ENCODE assay signal across 21 mouse cellular contexts in genomic region chr1:72730126-72730525, GRCm38 (mm10). TPM values are rescaled to one million over a fixed set of nuclear protein-coding genes. Genes with fewer than 3 reads are reported as not detected.
"Had no signal": no experiment of that assay in that cellular context is flagged by ENCODE, and none has a peak within 500 bp of the region (broad histone marks: within the 10 kb centered on the region; RNA-seq: fewer than 3 reads in every experiment).

No protein-coding gene starts in this region.

- H3K4me2 ChIP-seq: midbrain, embryonic 12.5 days had no signal

- DNase-seq: kidney, adult 2 months; kidney, postnatal 10 days; layer of hippocampus, adult 9-11 months; layer of hippocampus, postnatal 36 days; lung, adult 18-20 months; right cerebral cortex, postnatal 25 days; thymus, postnatal 4 days had no signal

- H3K4me1 ChIP-seq: midbrain, embryonic 12.5 days had no signal

- H3K27me3 ChIP-seq: midbrain, embryonic 12.5 days had no signal

- H3K36me3 ChIP-seq: midbrain, embryonic 12.5 days had no signal

- H3K27ac ChIP-seq: liver, embryonic 14.5 days; midbrain, embryonic 12.5 days had no signal

- H3K9ac ChIP-seq: liver, embryonic 14.5 days; midbrain, embryonic 12.5 days had no signal

- H3K9me3 ChIP-seq: midbrain, embryonic 12.5 days had no signal

- ATAC-seq: intestine, embryonic 16.5 days; midbrain, embryonic 16.5 days had no signal

- H3K4me3 ChIP-seq: midbrain, embryonic 12.5 days had no signal

RNA-seq across cellular contexts. Expression of gene Ankar, which starts 29.7 kb away (rescaled TPM):
- total RNA-seq: layer of hippocampus, postnatal 36 days; left cerebral cortex, adult 8-10 months; left cerebral cortex, postnatal 25 days; liver, adult 2 months; megakaryocyte-erythroid progenitor cell, adult 5-6 weeks had no signal
- polyA plus RNA-seq: intestine, embryonic 16.5 days; kidney, adult 2 months; large intestine, adult 2 months; liver, adult 2 months; liver, embryonic 14.5 days; lung, embryonic 16.5 days; midbrain, embryonic 12.5 days; midbrain, embryonic 16.5 days; neural tube, embryonic 14.5 days; small intestine, adult 2 months; stomach, embryonic 16.5 days; thymus, postnatal 0 days had no signal
